Mouse (Mus musculus) heart, embryonic 12.5 days (tissue): ENCODE results near the gene Cep41. TPM values are rescaled to one million over a fixed set of nuclear protein-coding genes. Genes with fewer than 3 reads are reported as not detected.

Experiments
- ATAC-seq: fragments of 200-750 bp; cut with Nextera tagmentation; 2 replicates; pipeline ENCODE4 v1.8.0; 2017; ENCODE audit warnings: moderate TSS enrichment, moderate library complexity; ENCODE audit not compliant: insufficient number of reproducible peaks, low FRiP score
- H3K27ac ChIP-seq: fragments of 300-500 bp; sonication (generic); 2 replicates; pipeline ENCODE4 v1.5.1; 2016; ENCODE audit warnings: mild to moderate bottlenecking, moderate library complexity; ENCODE audit not compliant: poor library complexity, severe bottlenecking
- H3K27me3 ChIP-seq: fragments of 300-500 bp; sonication (generic); replicated peaks from 2 replicates; pipeline ENCODE4 v1.6.1; 2016; ENCODE audit warnings: mild to moderate bottlenecking, moderate library complexity
- H3K36me3 ChIP-seq: fragments of 300-500 bp; sonication (generic); 2 replicates; pipeline ENCODE4 v1.6.1; 2016; ENCODE audit warnings: mild to moderate bottlenecking, moderate library complexity
- H3K4me1 ChIP-seq: fragments of 300-500 bp; sonication (generic); replicated peaks from 2 replicates; pipeline ENCODE4 v1.6.1; 2016; ENCODE audit warnings: mild to moderate bottlenecking
- H3K4me2 ChIP-seq: fragments of 300-500 bp; sonication (generic); 2 replicates; pipeline ENCODE4 v1.6.1; 2016; ENCODE audit warnings: mild to moderate bottlenecking, moderate library complexity
- H3K4me3 ChIP-seq: fragments of 300-500 bp; sonication (generic); 2 replicates; pipeline ENCODE4 v1.5.1; 2016; ENCODE audit warnings: mild to moderate bottlenecking
- H3K9ac ChIP-seq: fragments of 300-500 bp; sonication (generic); 2 replicates; pipeline ENCODE4 v1.6.1; 2016; ENCODE audit warnings: mild to moderate bottlenecking, moderate library complexity
- H3K9me3 ChIP-seq: fragments of 300-500 bp; sonication (generic); replicated peaks from 2 replicates; pipeline ENCODE4 v1.6.1; 2016; ENCODE audit warnings: mild to moderate bottlenecking, moderate library complexity
- WGBS: fragments of 180-500 bp; shearing (Covaris S2); methylation state at CpG from one replicate; pipeline ENCODE4 v1.1.7; 2016; 5-methylcytosine and 5-hydroxymethylcytosine counted together
- polyA plus RNA-seq: library from polyadenylated mRNA; unstranded; fragments of >200 nt; fragmentation: Nextera tagmentation; extraction: Ambion mirVana; gene quantifications from 2 replicates; pipeline ENCODE4 v1.2.1, GENCODE M21; 2016

The Cep41 gene
- polyA plus RNA-seq, 1 experiment from 2014 or later, result 11.9 TPM

- Histone ChIP-seq H3K4me2 (peak overlapping the region; percentile 52), H3K4me1 (peaks cover 44% of the 10 kb centered on the region), H3K36me3 (peaks cover 3% of the 10 kb centered on the region; the same call in 1 of the 2 replicates), H3K4me3 (peak overlapping the region; percentile 13; the same call in 1 of the 2 replicates), H3K27me3 (0 out of 2 replicates have a peak, but pooled peaks cover 4% of the 10 kb centered on the region), H3K9ac (peak overlapping the region; percentile 67), H3K9me3 (no peaks in the 10 kb centered on the region), H3K27ac (peak overlapping the region; percentile 79)
- 0 out of 2 replicates have a peak, but pooled peaks have one; percentile 52 for ATAC-seq
- WGBS, result 17% methylated on average over 14 of the region's 14 CpGs
Measured at GRCm38 (mm10) chr6:30673764-30674561, 19.6 kb downstream of the Cep41 start.

- no peak overlapping the region for H3K9ac ChIP-seq
- ATAC-seq, result no peak
- no peak overlapping the region for H3K4me3 ChIP-seq
- peaks cover 3% of the 10 kb centered on the region; the same call in 1 of the 2 replicates for H3K36me3 ChIP-seq
- H3K27me3 ChIP-seq, result 0 out of 2 replicates have a peak, but pooled peaks cover 4% of the 10 kb centered on the region
- 80% methylated on average over 5 of the region's 5 CpGs for WGBS
- H3K4me1 ChIP-seq, result peaks cover 39% of the 10 kb centered on the region
- H3K27ac ChIP-seq, result no peak overlapping the region
- no peaks in the 10 kb centered on the region for H3K9me3 ChIP-seq
- H3K4me2 ChIP-seq, result no peak overlapping the region
Measured at GRCm38 (mm10) chr6:30671696-30672095, 21.9 kb downstream of the Cep41 start.

- H3K4me1 ChIP-seq, result peaks cover 27% of the 10 kb centered on the region
- H3K9ac ChIP-seq, result no peak overlapping the region
- 76% methylated on average over 5 of the region's 5 CpGs for WGBS
- H3K27me3 ChIP-seq, result 0 out of 2 replicates have a peak, but pooled peaks cover 4% of the 10 kb centered on the region
- no peak overlapping the region for H3K27ac ChIP-seq
- no peak overlapping the region for H3K4me2 ChIP-seq
- H3K4me3 ChIP-seq, result no peak overlapping the region
- peaks cover 3% of the 10 kb centered on the region; the same call in 1 of the 2 replicates for H3K36me3 ChIP-seq
- no peak for ATAC-seq
- no peaks in the 10 kb centered on the region for H3K9me3 ChIP-seq
Measured at GRCm38 (mm10) chr6:30667585-30667984, 26.0 kb downstream of the Cep41 start.

- 62% methylated on average over 6 of the region's 6 CpGs for WGBS
- no peak overlapping the region for H3K9ac ChIP-seq
- peaks cover 18% of the 10 kb centered on the region for H3K4me1 ChIP-seq
- peaks cover 3% of the 10 kb centered on the region; the same call in 1 of the 2 replicates for H3K36me3 ChIP-seq
- no peak overlapping the region for H3K4me3 ChIP-seq
- H3K27me3 ChIP-seq, result 0 out of 2 replicates have a peak, but pooled peaks cover under 1% of the 10 kb centered on the region
- ATAC-seq, result no peak
- H3K4me2 ChIP-seq, result no peak overlapping the region
- H3K9me3 ChIP-seq, result no peaks in the 10 kb centered on the region
- H3K27ac ChIP-seq, result no peak overlapping the region
Measured at GRCm38 (mm10) chr6:30666043-30666442, 27.5 kb downstream of the Cep41 start.

- Histone ChIP-seq H3K4me2 (no peak overlapping the region), H3K9me3 (no peaks in the 10 kb centered on the region), H3K4me3 (no peak overlapping the region), H3K9ac (no peak overlapping the region), H3K4me1 (peaks cover 18% of the 10 kb centered on the region), H3K27me3 (no peaks in the 10 kb centered on the region), H3K27ac (peak overlapping the region; percentile 45), H3K36me3 (no peaks in the 10 kb centered on the region)
- WGBS, result 13% methylated on average over 4 of the region's 4 CpGs
- ATAC-seq, result 0 out of 2 replicates have a peak, but pooled peaks have one; percentile 6
Measured at GRCm38 (mm10) chr6:30665296-30665695, 28.3 kb downstream of the Cep41 start.

GRCm38 (mm10) chr6:30664776-30665175 lies 28.8 kb downstream of the Cep41 start:
- no peaks in the 10 kb centered on the region for H3K27me3 ChIP-seq
- H3K9me3 ChIP-seq, result no peaks in the 10 kb centered on the region
- no peaks in the 10 kb centered on the region for H3K36me3 ChIP-seq
- peak overlapping the region; percentile 45; the same call in 1 of the 2 replicates for H3K27ac ChIP-seq
- 24% methylated on average over 6 of the region's 6 CpGs for WGBS
- H3K9ac ChIP-seq, result no peak overlapping the region
- H3K4me2 ChIP-seq, result no peak overlapping the region
- no peak overlapping the region for H3K4me3 ChIP-seq
- no peak for ATAC-seq
- H3K4me1 ChIP-seq, result peaks cover 18% of the 10 kb centered on the region

GRCm38 (mm10) chr6:30658619-30659018 lies 34.9 kb downstream of the Cep41 start:
- ATAC-seq, result no peak
- Histone ChIP-seq H3K27me3 (no peaks in the 10 kb centered on the region), H3K4me3 (no peak overlapping the region), H3K36me3 (peaks cover 7% of the 10 kb centered on the region), H3K9ac (no peak overlapping the region), H3K4me1 (peaks cover 10% of the 10 kb centered on the region; the same call in 1 of the 2 replicates), H3K27ac (no peak overlapping the region), H3K9me3 (no peaks in the 10 kb centered on the region), H3K4me2 (no peak overlapping the region)
- 55% methylated on average over 9 of the region's 9 CpGs for WGBS

- Histone ChIP-seq H3K4me3 (no peak overlapping the region), H3K4me2 (no peak overlapping the region), H3K36me3 (peaks cover 7% of the 10 kb centered on the region), H3K27me3 (no peaks in the 10 kb centered on the region), H3K9ac (no peak overlapping the region), H3K27ac (no peak overlapping the region), H3K4me1 (peaks cover 15% of the 10 kb centered on the region; the same call in 1 of the 2 replicates), H3K9me3 (no peaks in the 10 kb centered on the region)
- ATAC-seq, result no peak
- WGBS, result 90% methylated on average over 12 of the region's 12 CpGs
Measured at GRCm38 (mm10) chr6:30657279-30657678, 36.3 kb downstream of the Cep41 start.

GRCm38 (mm10) chr6:30654932-30655331 lies 38.6 kb downstream of the Cep41 start:
- Histone ChIP-seq H3K4me3 (no peak overlapping the region), H3K4me2 (no peak overlapping the region), H3K27ac (peak overlapping the region; percentile 8; the same call in 1 of the 2 replicates), H3K4me1 (peaks cover 16% of the 10 kb centered on the region), H3K9me3 (no peaks in the 10 kb centered on the region), H3K36me3 (peaks cover 7% of the 10 kb centered on the region), H3K27me3 (no peaks in the 10 kb centered on the region), H3K9ac (no peak overlapping the region)
- 87% methylated on average over 3 of the region's 3 CpGs for WGBS
- no peak for ATAC-seq

- Histone ChIP-seq H3K4me2 (no peak overlapping the region), H3K4me1 (peaks cover 21% of the 10 kb centered on the region), H3K9me3 (no peaks in the 10 kb centered on the region), H3K27ac (no peak overlapping the region), H3K27me3 (no peaks in the 10 kb centered on the region), H3K36me3 (peaks cover 7% of the 10 kb centered on the region), H3K4me3 (no peak overlapping the region), H3K9ac (no peak overlapping the region)
- no peak for ATAC-seq
- 76% methylated on average over 6 of the region's 6 CpGs for WGBS
Measured at GRCm38 (mm10) chr6:30654402-30654859, 39.1 kb downstream of the Cep41 start.

- H3K4me3 ChIP-seq, result no peak overlapping the region
- H3K36me3 ChIP-seq, result peaks cover 5% of the 10 kb centered on the region
- WGBS, result 79% methylated on average over 6 of the region's 6 CpGs
- no peaks in the 10 kb centered on the region for H3K27me3 ChIP-seq
- no peak overlapping the region for H3K27ac ChIP-seq
- peaks cover 24% of the 10 kb centered on the region for H3K4me1 ChIP-seq
- no peak for ATAC-seq
- H3K9me3 ChIP-seq, result no peaks in the 10 kb centered on the region
- no peak overlapping the region for H3K9ac ChIP-seq
- H3K4me2 ChIP-seq, result no peak overlapping the region
Measured at GRCm38 (mm10) chr6:30653518-30653917, 40.0 kb downstream of the Cep41 start.
